Mouse (Mus musculus): ENCODE data around the gene Klhl32. TPM values are rescaled to one million over a fixed set of nuclear protein-coding genes. Genes with fewer than 3 reads are reported as not detected.

Klhl32 gene
- total RNA-seq, 2 experiments from 2014 or later: 15.6 to 17.5 TPM

- Histone ChIP-seq H3K4me3 (no peak overlapping the region), H3K27ac (no peak overlapping the region)
- no peak for TF ChIP-seq CTCF (conservative IDR thresholded peaks at IDR 0.05)
- DNase-seq (ENCODE audit: low spot score in 2 of 2): no peak
Measured at GRCm38 (mm10) chr4:24838567-24838966, 12.4 kb downstream of the Klhl32 start.

- Histone ChIP-seq H3K4me3 (no peak overlapping the region), H3K27ac (no peak overlapping the region)
- DNase-seq (ENCODE audit: low spot score in 2 of 2): no peak
- TF ChIP-seq CTCF (conservative IDR thresholded peaks at IDR 0.05): no peak
Measured at GRCm38 (mm10) chr4:24835555-24835954, 15.4 kb downstream of the Klhl32 start.

- Histone ChIP-seq H3K27ac (no peak overlapping the region), H3K4me3 (no peak overlapping the region)
- TF ChIP-seq CTCF (conservative IDR thresholded peaks at IDR 0.05): no peak
- no peak for DNase-seq (ENCODE audit: low spot score in 2 of 2)
Measured at GRCm38 (mm10) chr4:24808316-24808715, 42.6 kb downstream of the Klhl32 start.

GRCm38 (mm10) chr4:24801881-24802280, 49.0 kb downstream of the Klhl32 start:
- no peak for TF ChIP-seq CTCF (conservative IDR thresholded peaks at IDR 0.05)
- no peak for DNase-seq (ENCODE audit: low spot score in 2 of 2)
- Histone ChIP-seq H3K4me3 (no peak overlapping the region), H3K27ac (peak overlapping the region; percentile 24)

GRCm38 (mm10) chr4:24801343-24801742, 49.6 kb downstream of the Klhl32 start:
- no peak for DNase-seq (ENCODE audit: low spot score in 2 of 2)
- peak overlapping the region; percentile 53 for H3K27ac ChIP-seq
- H3K4me3 ChIP-seq: no peak overlapping the region
- TF ChIP-seq CTCF (conservative IDR thresholded peaks at IDR 0.05): no peak

GRCm38 (mm10) chr4:24800345-24800936, 50.5 kb downstream of the Klhl32 start:
- Histone ChIP-seq H3K4me3 (no peak overlapping the region), H3K27ac (peak overlapping the region; percentile 53; the same call in 1 of the 2 replicates)
- TF ChIP-seq CTCF (conservative IDR thresholded peaks at IDR 0.05): no peak
- DNase-seq (ENCODE audit: low spot score in 2 of 2): no peak

GRCm38 (mm10) chr4:24799037-24799436, 51.9 kb downstream of the Klhl32 start:
- peak in 1 of 2 experiments; percentile 47 for DNase-seq (ENCODE audit: low spot score in 2 of 2)

GRCm38 (mm10) chr4:24797868-24798267, 53.1 kb downstream of the Klhl32 start:
- no peak for DNase-seq (ENCODE audit: low spot score in 2 of 2)
- no peak overlapping the region for H3K4me3 ChIP-seq
- no peak for TF ChIP-seq CTCF (conservative IDR thresholded peaks at IDR 0.05)
- H3K27ac ChIP-seq: no peak overlapping the region

More at GRCm38 (mm10) chr4:24799037-24799436, 51.9 kb downstream of the Klhl32 start:
- H3K4me3 ChIP-seq: no peak overlapping the region
- no peak overlapping the region for H3K27ac ChIP-seq
- no peak for TF ChIP-seq CTCF (conservative IDR thresholded peaks at IDR 0.05)

- no peak for DNase-seq (ENCODE audit: low spot score in 2 of 2)
- TF ChIP-seq CTCF (conservative IDR thresholded peaks at IDR 0.05): no peak
- no peak overlapping the region for H3K27ac ChIP-seq
- H3K4me3 ChIP-seq: no peak overlapping the region
Measured at GRCm38 (mm10) chr4:24797280-24797679, 53.6 kb downstream of the Klhl32 start.

GRCm38 (mm10) chr4:24796229-24796628, 54.7 kb downstream of the Klhl32 start:
- DNase-seq (ENCODE audit: low spot score in 2 of 2): peak in 1 of 2 experiments; percentile 36
- Histone ChIP-seq H3K27ac (no peak overlapping the region), H3K4me3 (no peak overlapping the region)
- TF ChIP-seq CTCF (conservative IDR thresholded peaks at IDR 0.05): no peak

GRCm38 (mm10) chr4:24795180-24795579, 55.7 kb downstream of the Klhl32 start:
- Histone ChIP-seq H3K4me3 (no peak overlapping the region), H3K27ac (no peak overlapping the region)
- no peak for DNase-seq (ENCODE audit: low spot score in 2 of 2)
- TF ChIP-seq CTCF (conservative IDR thresholded peaks at IDR 0.05): no peak

GRCm38 (mm10) chr4:24793726-24794345, 57.1 kb downstream of the Klhl32 start:
- Histone ChIP-seq H3K27ac (peak overlapping the region; percentile 33; the same call in 1 of the 2 replicates), H3K4me3 (no peak overlapping the region)
- no peak for TF ChIP-seq CTCF (conservative IDR thresholded peaks at IDR 0.05)
- DNase-seq (ENCODE audit: low spot score in 2 of 2): no peak

- 0 out of 2 replicates have a peak overlapping the region, but pooled peaks have one; percentile 10 for H3K27ac ChIP-seq
- DNase-seq (ENCODE audit: low spot score in 2 of 2): no peak
- TF ChIP-seq CTCF (conservative IDR thresholded peaks at IDR 0.05): no peak
Measured at GRCm38 (mm10) chr4:24792416-24792981, 58.4 kb downstream of the Klhl32 start.

GRCm38 (mm10) chr4:24789331-24789730, 61.6 kb downstream of the Klhl32 start:
- Histone ChIP-seq H3K4me3 (no peak overlapping the region), H3K27ac (no peak overlapping the region)
- TF ChIP-seq CTCF (conservative IDR thresholded peaks at IDR 0.05): no peak
- DNase-seq (ENCODE audit: low spot score in 2 of 2): no peak

More at GRCm38 (mm10) chr4:24792416-24792981, 58.4 kb downstream of the Klhl32 start:
- H3K4me3 ChIP-seq: peak overlapping the region; percentile 30

Measured in layer of hippocampus, adult 2 months (tissue).